Mouse (Mus musculus) olfactory bulb, adult 2 months (tissue): ENCODE measurements around the gene Gm12184.

Source experiments
- CTCF ChIP-seq: fragments of 200-500 bp; IDR thresholded peaks from 2 replicates; pipeline ENCODE4 v1.5.1; 2012; ENCODE audit warnings: low read depth, mild to moderate bottlenecking, low read length, moderate library complexity; ENCODE audit not compliant: insufficient read depth
- POLR2A ChIP-seq: fragments of 200-500 bp; IDR thresholded peaks from 2 replicates; pipeline ENCODE4 v1.6.1; 2012; ENCODE audit warnings: mild to moderate bottlenecking, low read depth, low read length, moderate library complexity; ENCODE audit not compliant: insufficient read depth

- no peak for TF ChIP-seq CTCF
- no peak for TF ChIP-seq POLR2A
Measured at GRCm38 (mm10) chr11:48789215-48789614, 37.2 kb downstream of the Gm12184 start.
